Mouse (Mus musculus) cortical plate, adult 2 months (tissue): ENCODE measurements at regions not wholly inside any gene's neighbourhood (a gene's known extent, or its start where the extent isn't known, plus 50 kb on each side); places are given as distances from the start of the nearest gene placed in this dataset.

Source experiments
- CTCF ChIP-seq: fragments of 200-500 bp; IDR thresholded peaks from 2 replicates; pipeline ENCODE4 v1.5.1; 2011; ENCODE audit warnings: mild to moderate bottlenecking, control low read depth, low read length; ENCODE audit not compliant: insufficient read depth; ENCODE audit errors: extremely low read depth
- POLR2A ChIP-seq: fragments of 200-500 bp; IDR thresholded peaks from 2 replicates; pipeline ENCODE4 v1.6.1; 2011; ENCODE audit warnings: mild to moderate bottlenecking, low read length, control low read depth; ENCODE audit not compliant: insufficient read depth; ENCODE audit errors: extremely low read depth

DNA sequence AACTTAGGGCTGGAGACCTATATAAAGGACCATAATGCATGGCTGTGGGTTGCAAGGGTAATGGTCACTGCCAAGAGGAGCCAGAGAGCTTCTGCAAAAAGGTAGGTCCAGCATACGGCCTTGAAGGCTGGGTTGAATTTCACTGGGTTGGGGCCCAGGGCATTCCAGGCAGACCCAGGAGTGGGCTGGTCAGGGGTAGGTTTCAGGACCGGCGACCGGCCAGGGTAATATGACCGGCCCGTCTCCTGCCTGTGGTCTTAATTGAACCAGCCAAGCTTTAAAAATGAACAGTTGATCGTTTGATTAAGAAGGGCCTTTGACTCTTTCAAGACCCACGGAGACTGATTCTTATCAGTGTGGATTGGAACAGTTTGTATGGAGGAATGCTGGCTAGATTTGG lies 171.9 kb downstream of the Emx2 start:
- TF ChIP-seq CTCF, result no peak
- TF ChIP-seq POLR2A, result no peak
